Comparison of ENCODE assay signal across 8 mouse cellular contexts in the genomic region with DNA sequence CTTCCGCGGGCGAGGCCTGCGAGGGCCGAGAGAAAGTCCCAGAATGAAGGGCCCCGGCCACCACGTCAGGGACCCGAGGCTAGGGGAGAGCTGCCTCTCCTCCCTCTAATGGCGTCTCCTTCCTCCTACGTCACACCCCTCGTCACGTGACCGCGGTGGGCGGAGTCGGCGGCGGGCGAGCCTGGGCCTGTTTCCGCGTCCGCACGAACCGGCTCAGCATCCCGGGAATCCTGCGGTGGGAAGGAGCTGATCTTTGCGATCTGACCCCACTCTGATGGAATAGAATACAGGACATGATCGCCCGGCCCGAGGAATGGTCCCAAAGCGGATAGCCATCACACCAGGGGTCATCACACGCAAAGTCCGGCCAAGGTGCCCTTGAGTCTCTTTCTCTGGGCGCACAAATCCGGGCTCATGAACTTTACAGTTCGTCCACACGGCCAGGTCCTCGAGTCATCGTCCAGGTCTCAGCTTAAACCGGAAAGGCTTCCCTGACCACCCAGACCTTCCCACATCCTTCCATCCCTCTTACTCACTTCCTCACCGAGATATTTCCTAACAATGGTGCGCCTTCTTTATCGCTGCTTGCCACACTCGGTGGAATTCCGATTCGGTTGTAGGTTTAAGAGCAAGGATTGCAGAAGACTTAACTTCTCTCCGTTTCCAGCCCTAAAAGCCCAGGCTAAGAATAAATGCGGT. TPM values are rescaled to one million over a fixed set of nuclear protein-coding genes. Genes with fewer than 3 reads are reported as not detected.
DNase-seq lines count a peak whose midpoint lies in the region; ATAC-seq and TF ChIP-seq lines count a peak whose summit lies in the region.

Rab21 (minus strand) TSS at position 122 of the 699 bp plus-strand sequence.

- peak; percentile 62 for DNase-seq in Patski (ENCODE audit: low read depth, low spot score)
- peak; percentile 99 to 100 for DNase-seq in cerebellum, postnatal 14 days
- DNase-seq in frontal cortex, postnatal 25 days (ENCODE audit: low spot score in 2 of 2): peak; percentile 96 to 97
- DNase-seq in hindbrain, embryonic 14.5 days (ENCODE audit: low spot score): peak; percentile 96
- peak; percentile 97 to 98 for DNase-seq in layer of hippocampus, postnatal 36 days
- peak; percentile 98 for DNase-seq in lung, postnatal 36 days
- DNase-seq in retina, postnatal 1 day: peak; percentile 95
- DNase-seq in urinary bladder, adult 18-20 months (ENCODE audit: low spot score in 2 of 2): peak; percentile 96 to 100

- H3K4me3 ChIP-seq in hindbrain, embryonic 14.5 days (replicated peaks; ENCODE audit: low read length): peak within 1 kb of the TSS; percentile 95

- in situ Hi-C loops in Patski (cut with MboI; ENCODE audit: low pct_unique_long_range_greater_than_20kb): no loop called here

- CTCF ChIA-PET in Patski (lab: Charles Lee): interaction anchor here (1.0 kb wide), 2 partner anchors 54 to 91 kb away, joined by 3 read pairs; no protein-coding TSS in a partner anchor

- H3K36me3 ChIP-seq in hindbrain, embryonic 14.5 days (replicated peaks; ENCODE audit: control insufficient read depth, insufficient read depth): no peaks in the 10 kb centered on the region

- H3K4me2 ChIP-seq in hindbrain, embryonic 14.5 days (replicated peaks): peak within 1 kb of the TSS; percentile 70

- H3K27ac ChIP-seq in hindbrain, embryonic 14.5 days: peak within 1 kb of the TSS; percentile 97

- no peaks in the 10 kb centered on the region for H3K9me3 ChIP-seq in hindbrain, embryonic 14.5 days (ENCODE audit: control insufficient read depth, low read length)

- H3K4me1 ChIP-seq in hindbrain, embryonic 14.5 days (replicated peaks; ENCODE audit: control insufficient read depth, insufficient read depth, low read length): peaks cover 36% of the 10 kb centered on the region

- H3K27me3 ChIP-seq in Patski: no peaks in the 10 kb centered on the region
- no peaks in the 10 kb centered on the region for H3K27me3 ChIP-seq in hindbrain, embryonic 14.5 days (ENCODE audit: control insufficient read depth, insufficient read depth, low read length)

- ATAC-seq in Patski: peak; percentile 92
- ATAC-seq in hindbrain, embryonic 14.5 days (ENCODE audit: low FRiP score): peak; percentile 95

- peak within 1 kb of the TSS; percentile 95 for H3K9ac ChIP-seq in hindbrain, embryonic 14.5 days

- POLR2A ChIA-PET in Patski (lab: Charles Lee): interaction anchor here (0.7 to 1.6 kb wide), 6 partner anchors 10 to 71 kb away, joined by 3 to 5 read pairs (median 3); partner anchors contain the start of gene Tmem19

- under 1% methylated on average over 43 of the region's 48 CpGs for WGBS in hindbrain, embryonic 14.5 days

- no peak for TF ChIP-seq CTCF in Patski (IDR thresholded peaks at IDR 0.05)

RNA-seq across cellular contexts. Expression of gene Rab21, which starts in this region (rescaled TPM):
- polyA plus RNA-seq in Patski (2021): 58.2 TPM
- polyA plus RNA-seq in hindbrain, embryonic 14.5 days (2014; fragmentation: Nextera tagmentation; extraction: Ambion mirVana): 12.1 and 13.4 TPM in 2 replicates
- total RNA-seq in layer of hippocampus, postnatal 36 days (2021): 10 to 100 TPM; 52.7 to 58.9 TPM

Comparison
In these comparisons a context has a peak if more than half of its experiments do, and no peak if none do; other contexts are left out.
1. Peak in every context shown above with its lines: DNase-seq, ATAC-seq, H3K4me3 ChIP-seq and H3K27ac ChIP-seq.